Comparison of ENCODE assay signal across 8 mouse cellular contexts in the genomic region with DNA sequence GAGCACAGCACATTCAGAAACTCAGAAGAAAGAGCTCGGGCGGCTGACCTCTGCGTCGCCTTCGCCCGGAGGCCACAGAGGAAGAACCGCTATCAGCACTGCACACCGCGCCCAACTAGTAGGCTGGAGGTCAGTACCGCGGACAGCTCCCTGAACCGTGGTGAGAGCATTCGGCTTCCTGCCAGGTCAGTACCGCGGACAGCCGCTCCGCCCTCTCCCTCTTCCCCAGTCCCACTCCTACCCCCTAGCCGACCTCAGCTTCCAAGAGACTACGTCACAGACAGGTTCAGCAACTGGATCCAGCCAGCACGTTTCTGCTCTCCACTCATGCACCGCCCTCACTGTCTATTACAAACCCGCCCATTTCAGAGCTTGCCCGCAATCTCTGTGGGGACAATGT. TPM values are rescaled to one million over a fixed set of nuclear protein-coding genes. Genes with fewer than 3 reads are reported as not detected.
A peak's percentile ranks its signal among the peaks of the same experiment; 100 is the strongest.
DNase-seq lines count a peak whose midpoint lies in the region; ATAC-seq and TF ChIP-seq lines count a peak whose summit lies in the region.

No protein-coding gene starts in this region.

- no peak for ATAC-seq in CD4-positive, CD25-positive, alpha-beta regulatory T cell, adult 4 months
- ATAC-seq in megakaryocyte, adult 5-6 weeks (ENCODE audit: poor library complexity, severe bottlenecking) = peak; percentile 84

- H3K4me3 ChIP-seq in left cerebral cortex, adult 2 months = no peak overlapping the region

- intact Hi-C loops in left cerebral cortex, adult 2 months (cut with DNase I) = no loop called here

- no peak overlapping the region for H3K27ac ChIP-seq in left cerebral cortex, adult 2 months

- TF ChIP-seq CTCF in left cerebral cortex, adult 2 months (IDR thresholded peaks at IDR 0.05) = no peak

- DNase-seq in CD4-positive, CD25-positive, alpha-beta regulatory T cell, adult 2 months (ENCODE audit: low read depth, low spot score) = peak; percentile 81
- peak; percentile 97 for DNase-seq in adrenal gland, postnatal 14 days
- peak; percentile 46 to 54 for DNase-seq in frontal cortex, postnatal 36 days (ENCODE audit: low spot score in 2 of 2)
- DNase-seq in hindlimb bud, embryonic 11.5 days (ENCODE audit: extremely low spot score, low read depth, low spot score) = peak; percentile 82
- peak; percentile 40 to 63 for DNase-seq in left cerebral cortex, adult 2 months (ENCODE audit: extremely low spot score in 1 of 2, low spot score in 2 of 2)
- DNase-seq in spleen, postnatal 4 days (ENCODE audit: low spot score in 2 of 2) = peak; percentile 85 to 96

RNA-seq across cellular contexts. Expression of gene Nkx1-1, which starts 4.4 kb away (rescaled TPM):
- not detected for polyA plus RNA-seq in CD4-positive, CD25-positive, alpha-beta regulatory T cell, adult 4 months (2017; shearing (Covaris generic))
- total RNA-seq in adrenal gland, postnatal 14 days (2021) = not detected in 2 replicates
- not detected for total RNA-seq in left cerebral cortex, adult 2 months (2021)
- not detected in 2 replicates for total RNA-seq in megakaryocyte, adult 5-6 weeks (2015)
- total RNA-seq in megakaryocyte, adult 5-6 weeks (2017) = not detected in 2 replicates

RNA-seq across cellular contexts. Expression of gene Uvssa, which starts 59.9 kb away (rescaled TPM):
- 10 to 100 TPM; 24.0 to 27.5 TPM for polyA plus RNA-seq in CD4-positive, CD25-positive, alpha-beta regulatory T cell, adult 4 months (2017; shearing (Covaris generic))
- 8.0 and 9.4 TPM in 2 replicates for total RNA-seq in adrenal gland, postnatal 14 days (2021)
- total RNA-seq in left cerebral cortex, adult 2 months (2021) = 1 to 10 TPM; 5.3 to 7.3 TPM
- 9.4 TPM in 2 replicates for total RNA-seq in megakaryocyte, adult 5-6 weeks (2015)
- 6.1 and 8.4 TPM in 2 replicates for total RNA-seq in megakaryocyte, adult 5-6 weeks (2017)
